Mouse (Mus musculus) ES-E14 (cell line): ENCODE data around the gene Dpp3. TPM values are rescaled to one million over a fixed set of nuclear protein-coding genes. Genes with fewer than 3 reads are reported as not detected.
A peak's percentile ranks its signal among the peaks of the same experiment; 100 is the strongest.
"Not testable (repeated sequence)": the region's sequence is repeated elsewhere in the genome, so short reads cannot be mapped to it uniquely, and the experiment has no call there.

Experiments
- DNase-seq: peaks from one replicate; pipeline ENCODE4 v3.0.0-alpha.2; 2013; ENCODE audit warnings: low read depth, low spot score
- H3K27ac ChIP-seq: 2 replicates; pipeline ENCODE4 v1.5.1; 2012; ENCODE audit warnings: low read depth, mild to moderate bottlenecking, low read length, moderate library complexity, mixed read lengths; ENCODE audit not compliant: poor library complexity, insufficient read depth, severe bottlenecking
- H3K36me3 ChIP-seq: 2 replicates; pipeline ENCODE4 v1.6.1; 2012; ENCODE audit warnings: mild to moderate bottlenecking, low read length, moderate library complexity, mixed read lengths; ENCODE audit not compliant: control insufficient read depth, poor library complexity, insufficient read depth, severe bottlenecking
- H3K4me1 ChIP-seq, 2 experiments: fragments of 150-350 bp in 1 of 2; sonication (generic) in 1 of 2; 2 replicates each; pipeline ENCODE4 v1.6.1; 2012; ENCODE audit warnings: low read length in 2 of 2, mild to moderate bottlenecking in 1 of 2, mixed read lengths in 1 of 2; ENCODE audit not compliant: control insufficient read depth in 2 of 2, insufficient read depth in 2 of 2, poor library complexity in 1 of 2
- H3K4me3 ChIP-seq, 2 experiments: fragments of 150-350 bp in 1 of 2; sonication (generic) in 1 of 2; 2 replicates each; pipeline ENCODE4 v1.5.1; 2012; ENCODE audit warnings: low read length in 2 of 2, low read depth in 1 of 2, mild to moderate bottlenecking in 1 of 2, mixed read lengths in 1 of 2; ENCODE audit not compliant: insufficient read depth in 1 of 2, poor library complexity in 1 of 2, severe bottlenecking in 1 of 2
- H3K9ac ChIP-seq: 2 replicates; pipeline ENCODE4 v1.6.1; 2012; ENCODE audit warnings: low read depth, mild to moderate bottlenecking, low read length, mixed read lengths; ENCODE audit not compliant: poor library complexity, insufficient read depth, severe bottlenecking
- H3K9me3 ChIP-seq: fragments of 150-350 bp; sonication (generic); 2 replicates; pipeline ENCODE4 v1.6.1; 2012; ENCODE audit warnings: low read depth, mild to moderate bottlenecking, low read length; ENCODE audit not compliant: control insufficient read depth, insufficient read depth
- CHD2 ChIP-seq: IDR thresholded peaks from 2 replicates; pipeline ENCODE4 v1.6.1; 2014; ENCODE audit warnings: mild to moderate bottlenecking, low read depth, low read length, inconsistent platforms
- HCFC1 ChIP-seq: IDR thresholded peaks from 2 replicates; pipeline ENCODE4 v1.6.1; 2012; ENCODE audit warnings: low read length, inconsistent platforms, borderline replicate concordance; ENCODE audit not compliant: insufficient read depth
- MAFK ChIP-seq: IDR thresholded peaks from 2 replicates; pipeline ENCODE4 v1.6.1; 2014; ENCODE audit warnings: mild to moderate bottlenecking, low read depth, low read length, inconsistent platforms; ENCODE audit not compliant: insufficient read depth
- ZC3H11A ChIP-seq: IDR thresholded peaks from 2 replicates; pipeline ENCODE4 v1.6.1; 2012; ENCODE audit warnings: low read depth, mild to moderate bottlenecking, inconsistent platforms, low read length, borderline replicate concordance
- ZNF384 ChIP-seq: IDR thresholded peaks from 2 replicates; pipeline ENCODE4 v1.6.1; 2012; ENCODE audit warnings: low read depth, low read length, inconsistent platforms
- in situ Hi-C, 2 experiments: fragments of 600-800 bp; cut with MboI; formaldehyde crosslinking; loops; one replicate each; pipeline ENCODE4 v1.15.1; 2025; ENCODE audit warnings: low sequenced_read_pairs in 2 of 2, inconsistent platforms in 1 of 2; ENCODE audit not compliant: unreplicated experiment in 2 of 2
- total RNA-seq: library from RNA; depleted of rRNA; stranded (reverse); fragments of 300-350 nt; gene quantifications from 2 replicates; pipeline ENCODE4 v1.2.3, GENCODE M21; 2012; rRNA removed

Dpp3 gene
- 126 and 143 TPM in 2 replicates for total RNA-seq

DNA sequence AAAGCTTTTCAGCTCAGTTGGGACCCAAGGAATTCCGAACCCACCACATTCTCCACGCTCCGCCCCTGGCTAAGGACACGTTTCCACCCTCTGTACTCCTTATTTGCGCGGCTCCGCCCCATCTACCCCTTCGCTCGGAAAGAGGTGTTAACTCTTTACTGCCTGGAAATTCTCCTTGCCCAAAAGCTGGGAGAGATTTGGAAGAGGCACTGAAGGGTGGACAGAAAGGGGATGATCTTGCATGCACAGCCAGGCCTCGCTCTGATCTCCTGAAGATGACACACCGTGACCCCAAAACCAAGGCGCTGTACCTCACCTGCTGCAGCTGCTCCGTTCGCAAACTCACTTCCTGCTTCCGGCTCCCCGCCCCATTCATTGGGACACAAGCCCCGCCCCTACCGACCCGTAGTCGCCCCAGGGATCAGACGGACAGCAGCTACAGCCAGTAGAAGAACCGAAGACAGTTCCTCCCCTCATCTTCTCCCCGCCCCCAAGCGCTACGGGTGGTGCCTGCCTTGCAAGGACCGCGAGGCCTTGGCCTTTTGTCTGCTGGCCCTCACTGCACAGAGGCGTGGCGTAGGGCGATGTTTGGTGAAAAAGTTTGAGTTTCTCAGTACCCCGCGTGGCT, at the start of gene Dpp3:
Gene Dpp3, minus strand, starts transcription at position 384 of the 628 bp plus-strand sequence.
- Histone ChIP-seq H3K36me3 (peaks cover 18% of the 10 kb centered on the region), H3K9ac (peak within 1 kb of the TSS; percentile 75), H3K9me3 (no peaks in the 10 kb centered on the region), H3K4me1 (peaks cover 0 to 16% of the 10 kb centered on the region in 2 experiments; a peak in 3 of 4 replicates), H3K27ac (peak within 1 kb of the TSS; percentile 59; the same call in 1 of the 2 replicates), H3K4me3 (peak within 1 kb of the TSS; percentile 77 to 98)
- 0 out of 2 replicates have a peak, but pooled peaks have one; percentile 6 for TF ChIP-seq ZNF384
- TF ChIP-seq CHD2: peak; percentile 76; the same call in 1 of the 2 replicates
- no peak for TF ChIP-seq ZC3H11A
- peak; percentile 54; the same call in 1 of the 2 replicates for TF ChIP-seq HCFC1
- peak; percentile 99 for DNase-seq
- in situ Hi-C loops: no loop called here

- DNase-seq: no peak
- Histone ChIP-seq H3K36me3 (peaks cover 15% of the 10 kb centered on the region), H3K4me1 (no peaks in the 10 kb centered on the region), H3K4me3 (no peak overlapping the region), H3K27ac (no peak overlapping the region), H3K9me3 (no peaks in the 10 kb centered on the region), H3K9ac (no peak overlapping the region; the same call in 1 of the 2 replicates)
- TF ChIP-seq ZC3H11A (peak; percentile 79), MAFK (peak; percentile 42; the same call in 1 of the 2 replicates), ZNF384 (no peak)
- in situ Hi-C loops: loop anchor here in 1 of 2 experiments (25.0 kb wide), 1 partner anchor 331 kb away; the partner anchor contains the start of gene Rce1
Measured at GRCm38 (mm10) chr19:4968236-4968635, 40.1 kb upstream of the Dpp3 start.

DNA sequence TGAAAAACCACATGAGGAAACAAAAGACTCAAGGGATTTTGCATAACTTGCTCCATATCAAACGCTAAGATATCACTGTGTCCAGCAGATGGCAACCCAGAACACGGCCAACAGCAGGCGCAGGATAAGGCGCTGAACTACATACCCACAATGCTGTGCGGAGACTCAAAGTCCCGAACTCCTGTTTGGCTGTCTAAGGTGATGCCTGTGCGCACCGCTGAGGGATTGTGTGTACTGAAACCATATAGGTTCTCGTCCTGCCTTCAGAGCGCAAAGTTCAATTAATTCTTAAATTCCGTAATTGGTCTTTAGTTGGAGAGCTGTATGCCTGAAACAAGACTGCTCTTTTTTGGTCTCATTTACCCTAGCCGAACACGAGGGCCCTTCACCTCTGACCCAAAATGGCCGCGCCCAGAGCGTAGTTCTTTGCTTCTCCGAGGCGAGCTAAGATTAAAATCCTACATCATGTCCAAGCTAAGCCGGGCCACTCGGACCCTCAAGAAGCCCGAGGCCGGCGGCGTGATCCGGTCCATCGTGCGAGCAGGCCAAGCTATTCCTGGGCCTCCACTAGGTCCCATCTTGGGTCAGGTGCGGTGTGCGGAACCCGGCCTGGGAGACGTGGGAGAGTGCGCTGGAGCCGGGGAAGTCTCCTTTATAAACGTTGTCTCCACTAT, 34.0 kb upstream of the Dpp3 start, which contains the start of gene Mrpl11:
Gene Mrpl11, plus strand, starts transcription at position 220 of the 674 bp plus-strand sequence.
- H3K9me3 ChIP-seq: no peaks in the 10 kb centered on the region
- in situ Hi-C loops: loop anchor here in 1 of 2 experiments (25.0 kb wide), 1 partner anchor 325 kb away; the partner anchor contains the start of gene Rce1
- H3K4me1 ChIP-seq: no peaks in the 10 kb centered on the region
- TF ChIP-seq ZNF384 (no peak), ZC3H11A (no peak), HCFC1 (peak; percentile 86), MAFK (no peak), CHD2 (no peak)
- peak; percentile 88 for DNase-seq
- H3K36me3 ChIP-seq: peaks cover 15% of the 10 kb centered on the region
- H3K9ac ChIP-seq: peak within 1 kb of the TSS; percentile 96
- H3K27ac ChIP-seq: peak within 1 kb of the TSS; percentile 80
- H3K4me3 ChIP-seq: peak within 1 kb of the TSS; percentile 90 to 93

GRCm38 (mm10) chr19:4948641-4949040, 20.6 kb upstream of the Dpp3 start:
- peaks cover 7 to 15% of the 10 kb centered on the region in 2 experiments; a peak in 3 of 4 replicates for H3K4me1 ChIP-seq
- H3K9me3 ChIP-seq, H3K9ac ChIP-seq, H3K4me3 ChIP-seq, DNase-seq, in situ Hi-C loops, H3K36me3 ChIP-seq: not testable (repeated sequence)
- peak overlapping the region; percentile 49 for H3K27ac ChIP-seq
